Mouse (Mus musculus) stomach, postnatal 0 days (tissue): Measurements from ENCODE around the gene Pabpn1l. TPM values are rescaled to one million over a fixed set of nuclear protein-coding genes. Genes with fewer than 3 reads are reported as not detected.
"Not testable (repeated sequence)": the region's sequence is repeated elsewhere in the genome, so short reads cannot be mapped to it uniquely, and the experiment has no call there.

Experiments
- ATAC-seq: fragments of 200-750 bp; cut with Nextera tagmentation; 2 replicates; pipeline ENCODE4 v1.8.0; 2017; ENCODE audit not compliant: low FRiP score, low TSS enrichment
- DNase-seq: peaks from one replicate; pipeline ENCODE4 v3.0.0-alpha.2; 2016; ENCODE audit warnings: low spot score
- H3K27ac ChIP-seq: fragments of 300-500 bp; sonication (generic); replicated peaks from 2 replicates; pipeline ENCODE4 v1.5.1; 2014; ENCODE audit warnings: mild to moderate bottlenecking, control low read depth
- H3K27me3 ChIP-seq: fragments of 300-500 bp; sonication (generic); 2 replicates; pipeline ENCODE4 v1.6.1; 2014; ENCODE audit warnings: low read length; ENCODE audit not compliant: control insufficient read depth, insufficient read depth
- H3K36me3 ChIP-seq: fragments of 300-500 bp; sonication (generic); 2 replicates; pipeline ENCODE4 v1.6.1; 2014; ENCODE audit warnings: low read length, mixed read lengths; ENCODE audit not compliant: control insufficient read depth, insufficient read depth
- H3K4me1 ChIP-seq: fragments of 300-500 bp; sonication (generic); replicated peaks from 2 replicates; pipeline ENCODE4 v1.6.1; 2014; ENCODE audit warnings: antibody characterized with exemption; ENCODE audit not compliant: control insufficient read depth, insufficient read depth
- H3K4me2 ChIP-seq: fragments of 300-500 bp; sonication (generic); replicated peaks from 2 replicates; pipeline ENCODE4 v1.6.1; 2014; ENCODE audit warnings: low read depth, mild to moderate bottlenecking, control low read depth, moderate library complexity
- H3K4me3 ChIP-seq: fragments of 300-500 bp; sonication (generic); 2 replicates; pipeline ENCODE4 v1.5.1; 2014; ENCODE audit warnings: low read depth, low read length, control low read depth
- H3K9ac ChIP-seq: fragments of 300-500 bp; sonication (generic); 2 replicates; pipeline ENCODE4 v1.6.1; 2014; ENCODE audit warnings: mild to moderate bottlenecking, low read length, control low read depth, mixed read lengths
- H3K9me3 ChIP-seq: fragments of 300-500 bp; sonication (generic); 2 replicates; pipeline ENCODE4 v1.6.1; 2016; ENCODE audit warnings: low read length; ENCODE audit not compliant: control insufficient read depth
- CTCF ChIP-seq: IDR thresholded peaks from 2 replicates; pipeline ENCODE4 v1.5.1; 2016; ENCODE audit warnings: antibody characterized with exemption, low read depth, mild to moderate bottlenecking, moderate library complexity
- EP300 ChIP-seq: optimal IDR thresholded peaks from 2 replicates; pipeline ENCODE3; 2016; ENCODE audit warnings: antibody characterized with exemption
- WGBS: fragments of 180-500 bp; shearing (Covaris S2); extraction: QIAGEN DNeasy Blood & Tissue Kit; methylation state at CpG from one replicate; pipeline ENCODE4 v1.1.7; 2014; 5-methylcytosine and 5-hydroxymethylcytosine counted together
- polyA plus RNA-seq: library from polyadenylated mRNA; unstranded; fragments of >200 nt; fragmentation: Nextera tagmentation; extraction: Ambion mirVana; gene quantifications from 2 replicates; pipeline ENCODE4 v1.2.1, GENCODE M21; 2015

Gene Pabpn1l
- polyA plus RNA-seq, 1 experiment from 2014 or later = 0.08 TPM

DNA sequence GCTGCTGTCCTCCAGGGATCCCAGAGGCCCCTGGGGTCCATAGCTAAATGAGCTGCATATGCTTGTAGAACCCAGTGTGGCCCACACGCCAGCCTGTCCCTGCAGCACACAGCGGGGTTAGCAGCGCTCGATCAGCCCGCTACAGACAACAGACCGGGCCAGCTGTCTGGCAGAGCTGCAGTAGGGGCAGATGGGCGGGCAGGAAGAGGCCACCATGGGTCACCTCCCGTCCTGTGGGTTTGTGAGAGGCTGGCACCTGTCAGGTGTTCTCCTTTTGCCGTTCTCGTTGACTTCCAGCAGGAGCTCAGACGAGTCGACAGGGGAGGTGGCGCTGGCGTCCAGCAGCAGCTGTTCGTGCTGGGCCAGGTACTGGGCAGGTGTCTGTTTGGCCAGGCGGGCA, 16.1 kb upstream of the Pabpn1l start:
- Histone ChIP-seq H3K9me3 (no peaks in the 10 kb centered on the region), H3K27me3 (no peaks in the 10 kb centered on the region), H3K4me1 (peaks cover 7% of the 10 kb centered on the region), H3K36me3 (peaks cover 2% of the 10 kb centered on the region; the same call in 1 of the 2 replicates), H3K27ac (no peak overlapping the region), H3K4me3 (no peak overlapping the region), H3K9ac (no peak overlapping the region), H3K4me2 (no peak overlapping the region)
- no peak for TF ChIP-seq EP300
- no peak for TF ChIP-seq CTCF
- DNase-seq (peak; percentile 43), ATAC-seq (no peak)
- 66% methylated on average over 16 of the region's 16 CpGs for WGBS

- no peak overlapping the region for H3K9ac ChIP-seq
- H3K4me3 ChIP-seq = no peak overlapping the region
- WGBS = 83% methylated on average over 9 of the region's 9 CpGs
- peaks cover 7% of the 10 kb centered on the region for H3K4me1 ChIP-seq
- H3K9me3 ChIP-seq = no peaks in the 10 kb centered on the region
- no peak for TF ChIP-seq EP300
- no peak for TF ChIP-seq CTCF
- H3K27me3 ChIP-seq = no peaks in the 10 kb centered on the region
- H3K36me3 ChIP-seq = peaks cover 2% of the 10 kb centered on the region; the same call in 1 of the 2 replicates
- H3K27ac ChIP-seq = 0 out of 2 replicates have a peak overlapping the region, but pooled peaks have one; percentile 61
- no peak for DNase-seq
- ATAC-seq = no peak
- H3K4me2 ChIP-seq = no peak overlapping the region
These were observed 14.7 kb upstream of the Pabpn1l start for GRCm38 (mm10) chr8:122637230-122637629.

DNA sequence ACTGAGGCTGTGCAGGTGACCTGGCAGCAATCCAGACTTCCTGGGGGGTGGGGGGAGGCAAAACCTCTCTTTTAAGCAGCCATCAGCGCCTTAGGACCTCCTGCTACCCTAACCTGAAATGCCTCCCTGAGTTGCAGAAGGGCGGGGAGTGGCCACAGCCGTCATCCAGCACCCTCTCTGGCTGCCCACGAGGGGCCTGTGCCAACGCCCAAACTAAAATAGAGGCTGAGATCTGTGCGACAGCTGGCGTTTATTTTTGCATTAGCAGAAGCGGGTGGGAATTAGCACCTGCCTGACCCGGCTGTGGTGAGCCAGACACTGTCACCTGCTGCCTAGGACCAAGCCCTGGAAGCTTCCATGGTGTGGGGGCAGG, 14.2 kb upstream of the Pabpn1l start:
- Histone ChIP-seq H3K9ac (no peak overlapping the region), H3K9me3 (no peaks in the 10 kb centered on the region), H3K4me3 (no peak overlapping the region), H3K27ac (peak overlapping the region; percentile 61; the same call in 1 of the 2 replicates), H3K27me3 (no peaks in the 10 kb centered on the region), H3K36me3 (peaks cover 2% of the 10 kb centered on the region; the same call in 1 of the 2 replicates), H3K4me2 (no peak overlapping the region), H3K4me1 (peaks cover 7% of the 10 kb centered on the region)
- 39% methylated on average over 9 of the region's 9 CpGs for WGBS
- TF ChIP-seq CTCF = no peak
- TF ChIP-seq EP300 = no peak
- ATAC-seq (no peak), DNase-seq (peak; percentile 67)

GRCm38 (mm10) chr8:122635878-122636802, 13.6 kb upstream of the Pabpn1l start:
- TF ChIP-seq EP300 = peak; percentile 60
- TF ChIP-seq CTCF = no peak
- no peak overlapping the region for H3K4me2 ChIP-seq
- no peak overlapping the region for H3K4me3 ChIP-seq
- peak; percentile 86 for DNase-seq
- H3K9ac ChIP-seq = no peak overlapping the region
- peak; percentile 93 for ATAC-seq
- H3K4me1 ChIP-seq = peaks cover 7% of the 10 kb centered on the region
- peak overlapping the region; percentile 61 for H3K27ac ChIP-seq
- H3K27me3 ChIP-seq = no peaks in the 10 kb centered on the region
- H3K36me3 ChIP-seq = peaks cover 2% of the 10 kb centered on the region; the same call in 1 of the 2 replicates
- no peaks in the 10 kb centered on the region for H3K9me3 ChIP-seq
- 33% methylated on average over 14 of the region's 14 CpGs for WGBS

GRCm38 (mm10) chr8:122633205-122633604, 10.7 kb upstream of the Pabpn1l start:
- Histone ChIP-seq H3K36me3 (no peaks in the 10 kb centered on the region), H3K9me3 (no peaks in the 10 kb centered on the region), H3K9ac (no peak overlapping the region), H3K27ac (no peak overlapping the region), H3K4me2 (no peak overlapping the region), H3K4me3 (no peak overlapping the region), H3K27me3 (no peaks in the 10 kb centered on the region), H3K4me1 (no peaks in the 10 kb centered on the region)
- no peak for DNase-seq
- no peak for ATAC-seq
- WGBS = 95% methylated on average over 14 of the region's 14 CpGs
- TF ChIP-seq EP300 (no peak), CTCF (no peak)

DNA sequence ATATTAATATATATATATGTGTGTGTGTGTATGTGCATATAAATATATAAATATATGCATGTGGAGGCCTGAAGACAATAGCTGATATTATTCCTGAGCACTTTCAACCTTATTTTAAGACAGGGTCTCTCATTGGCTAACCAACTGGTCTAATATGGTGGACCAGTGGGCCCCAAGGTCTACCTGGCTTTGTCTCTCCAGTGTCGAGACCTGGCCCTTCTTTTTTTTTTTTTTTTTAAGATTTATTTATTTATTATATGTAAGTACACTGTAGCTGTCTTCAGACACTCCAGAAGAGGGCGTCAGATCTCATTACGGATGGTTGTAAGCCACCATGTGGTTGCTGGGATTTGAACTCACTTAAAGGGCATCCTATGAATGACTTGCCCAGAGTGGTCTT, 9.6 kb upstream of the Pabpn1l start:
- H3K27me3 ChIP-seq, H3K36me3 ChIP-seq, H3K4me3 ChIP-seq, H3K9me3 ChIP-seq, H3K9ac ChIP-seq, H3K4me2 ChIP-seq, H3K27ac ChIP-seq, ATAC-seq, DNase-seq, H3K4me1 ChIP-seq: not testable (repeated sequence)
- WGBS = 78% methylated on average over 3 of the region's 3 CpGs
